Mouse (Mus musculus): ENCODE measurements around the gene Hsd11b2.

DNA sequence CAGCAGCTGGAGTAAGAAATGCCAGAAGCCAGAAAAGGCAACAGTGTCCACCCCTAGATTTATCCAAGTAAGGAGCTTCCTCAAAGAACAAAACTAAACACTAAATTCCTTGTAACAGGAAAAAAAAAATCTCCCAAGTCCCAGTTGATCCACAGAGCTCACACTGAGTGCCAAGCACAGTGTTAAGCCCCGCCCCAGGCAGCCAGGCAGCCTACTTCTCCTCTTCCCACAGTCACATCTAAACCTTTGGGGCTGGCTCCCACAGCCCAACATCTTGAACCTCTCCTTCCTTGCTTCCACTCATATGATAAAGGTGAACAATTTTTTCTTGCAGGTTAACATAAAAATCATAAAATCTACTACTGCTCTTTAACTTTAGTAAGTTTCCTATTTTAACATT is 45.3 kb downstream of the Hsd11b2 start:
- TF ChIP-seq POLR2A (IDR thresholded peaks at IDR 0.05; ENCODE audit: insufficient read depth, low read depth, low read length) = no peak
- TF ChIP-seq CTCF (IDR thresholded peaks at IDR 0.05; ENCODE audit: insufficient read depth, low read depth, low read length) = no peak
